Mouse (Mus musculus): Measurements from ENCODE around the gene Nsmce4a. TPM values are rescaled to one million over a fixed set of nuclear protein-coding genes. Genes with fewer than 3 reads are reported as not detected.
"Not testable (repeated sequence)": the region's sequence is repeated elsewhere in the genome, so short reads cannot be mapped to it uniquely, and the experiment has no call there.

Gene Nsmce4a
- polyA plus RNA-seq, 1 experiment from 2014 or later = 124 TPM

DNA sequence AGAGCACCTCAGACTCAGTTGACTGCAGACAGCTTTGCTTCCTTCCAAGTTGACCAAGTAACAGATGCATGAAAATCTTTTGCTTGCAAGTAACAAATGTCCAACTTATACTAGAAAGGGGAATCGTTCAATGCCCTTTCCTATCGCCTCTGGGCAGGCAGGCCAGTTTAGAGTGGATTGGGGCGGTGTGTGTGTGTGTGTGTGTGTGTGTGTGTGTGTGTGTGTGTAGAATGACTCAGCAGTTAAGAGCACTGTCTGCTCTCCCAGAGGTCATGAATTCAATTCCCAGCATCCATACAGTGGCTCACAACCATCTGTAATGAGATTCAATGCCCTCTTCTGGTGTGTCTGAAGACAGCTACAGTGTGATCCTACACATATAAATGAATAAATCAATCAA, 27.2 kb upstream of the Nsmce4a start:
- 68% methylated on average over 3 of the region's 3 CpGs for WGBS
- H3K27me3 ChIP-seq (replicated peaks) = no peaks in the 10 kb centered on the region
- ATAC-seq (ENCODE audit: extremely low read depth, insufficient number of reproducible peaks, low FRiP score, low TSS enrichment) = no peak
- H3K36me3 ChIP-seq = no peaks in the 10 kb centered on the region
- H3K9ac ChIP-seq = no peak overlapping the region
- H3K4me3 ChIP-seq = no peak overlapping the region
- no peak overlapping the region for H3K27ac ChIP-seq (replicated peaks)
- no peak overlapping the region for H3K4me2 ChIP-seq
- peaks cover 6% of the 10 kb centered on the region; the same call in 1 of the 2 replicates for H3K4me1 ChIP-seq
- H3K9me3 ChIP-seq = no peaks in the 10 kb centered on the region

DNA sequence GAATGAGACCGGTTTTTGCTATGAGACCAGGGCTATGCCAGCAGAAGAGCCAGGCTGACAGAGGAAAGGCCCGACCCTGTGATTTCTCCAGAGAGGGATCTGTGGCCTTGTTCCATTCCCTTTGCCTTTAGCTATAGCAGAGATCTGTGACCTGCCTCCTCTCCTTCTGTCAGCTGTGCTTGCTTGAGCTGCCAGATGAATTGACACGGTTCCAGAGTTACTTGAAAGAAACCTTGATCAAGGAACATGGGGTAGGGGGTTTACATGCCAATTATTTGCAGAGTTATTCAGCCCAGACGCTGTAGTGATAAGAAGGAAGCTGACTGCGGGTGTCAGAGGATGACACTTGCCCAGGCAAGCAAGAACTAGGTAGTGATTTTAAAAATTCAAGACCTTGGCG, 24.6 kb upstream of the Nsmce4a start:
- Histone ChIP-seq H3K27me3 (replicated peaks) (no peaks in the 10 kb centered on the region), H3K4me1 (peaks cover 6% of the 10 kb centered on the region; the same call in 1 of the 2 replicates), H3K9me3 (no peaks in the 10 kb centered on the region), H3K36me3 (no peaks in the 10 kb centered on the region), H3K4me3 (no peak overlapping the region), H3K4me2 (no peak overlapping the region), H3K9ac (0 out of 2 replicates have a peak overlapping the region, but pooled peaks have one; percentile 8), H3K27ac (replicated peaks) (no peak overlapping the region)
- 46% methylated on average over 6 of the region's 6 CpGs for WGBS
- ATAC-seq (ENCODE audit: extremely low read depth, insufficient number of reproducible peaks, low FRiP score, low TSS enrichment) = no peak

GRCm38 (mm10) chr7:130596079-130596855, 23.3 kb upstream of the Nsmce4a start:
- H3K4me2 ChIP-seq; ATAC-seq (ENCODE audit: extremely low read depth, insufficient number of reproducible peaks, low FRiP score, low TSS enrichment): not testable (repeated sequence)

GRCm38 (mm10) chr7:130593375-130594239, 20.7 kb upstream of the Nsmce4a start:
- not testable (repeated sequence) for H3K36me3 ChIP-seq; H3K4me2 ChIP-seq; H3K4me3 ChIP-seq; H3K9me3 ChIP-seq; H3K9ac ChIP-seq; H3K27ac ChIP-seq (replicated peaks); H3K27me3 ChIP-seq (replicated peaks)
- WGBS = 75% methylated on average over 9 of the region's 11 CpGs
- H3K4me1 ChIP-seq = peaks cover 15% of the 10 kb centered on the region; the same call in 1 of the 2 replicates
- 0 out of 2 replicates have a peak, but pooled peaks have one; percentile 29 for ATAC-seq (ENCODE audit: extremely low read depth, insufficient number of reproducible peaks, low FRiP score, low TSS enrichment)

More at GRCm38 (mm10) chr7:130596079-130596855, 23.3 kb upstream of the Nsmce4a start:
- 42% methylated on average over 9 of the region's 19 CpGs for WGBS
- not testable (repeated sequence) for H3K4me1 ChIP-seq; H3K4me3 ChIP-seq; H3K27me3 ChIP-seq (replicated peaks); H3K9me3 ChIP-seq; H3K9ac ChIP-seq; H3K36me3 ChIP-seq; H3K27ac ChIP-seq (replicated peaks)

DNA sequence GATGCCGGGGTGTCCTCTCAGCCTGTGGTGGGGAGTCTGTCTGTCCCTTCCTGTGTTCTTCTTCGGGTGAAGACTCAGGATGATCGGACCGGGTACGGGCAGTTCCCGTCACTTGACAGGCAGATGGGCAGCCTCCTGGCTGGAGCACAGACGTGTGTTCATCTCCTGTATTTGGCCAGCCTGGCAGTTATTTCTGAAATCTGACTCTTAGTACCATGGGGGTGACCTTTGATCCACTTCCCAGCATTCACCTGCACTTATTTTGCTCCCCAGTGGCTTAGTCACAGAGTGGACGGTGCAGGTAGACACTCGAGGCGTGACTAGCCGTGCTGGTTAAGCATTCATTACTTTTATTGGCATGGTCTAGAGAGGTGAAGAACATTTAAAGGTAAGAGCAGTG, 20.1 kb upstream of the Nsmce4a start:
- ATAC-seq (ENCODE audit: extremely low read depth, insufficient number of reproducible peaks, low FRiP score, low TSS enrichment) = 0 out of 2 replicates have a peak, but pooled peaks have one; percentile 4

DNA sequence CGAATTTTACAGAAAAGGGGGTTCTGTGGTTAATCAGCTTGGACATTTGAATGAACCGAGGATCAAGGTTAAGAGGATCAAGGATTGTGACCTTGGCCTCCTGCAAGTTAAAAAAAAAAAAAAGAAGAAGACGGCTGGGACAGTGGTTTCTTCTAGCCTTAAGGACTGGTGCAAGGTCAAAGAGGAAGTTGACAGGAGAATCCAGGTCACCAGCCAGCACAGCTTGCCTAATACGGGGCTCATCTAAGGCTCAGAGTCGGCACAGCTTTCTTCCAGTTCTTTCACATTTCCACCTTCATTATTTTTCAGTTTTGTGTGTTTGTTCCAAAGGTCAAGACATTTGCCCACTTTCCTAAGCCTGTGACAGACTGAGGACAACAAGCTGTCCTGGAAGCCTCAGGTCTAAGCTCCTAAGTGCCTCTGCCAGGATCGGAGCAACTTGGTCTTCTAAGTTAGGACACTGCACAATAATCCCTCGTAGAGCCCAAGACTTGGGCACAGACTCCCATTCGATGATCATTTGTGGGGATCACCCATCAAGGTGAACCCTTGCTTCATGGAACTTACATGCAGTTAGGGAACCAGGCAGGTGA, 18.0 kb upstream of the Nsmce4a start:
- Histone ChIP-seq H3K9me3 (no peaks in the 10 kb centered on the region), H3K36me3 (no peaks in the 10 kb centered on the region), H3K4me2 (no peak overlapping the region), H3K27me3 (replicated peaks) (no peaks in the 10 kb centered on the region), H3K4me1 (peaks cover 9% of the 10 kb centered on the region; the same call in 1 of the 2 replicates), H3K27ac (replicated peaks) (peak overlapping the region; percentile 36; the same call in 1 of the 2 replicates), H3K4me3 (no peak overlapping the region), H3K9ac (no peak overlapping the region)
- 68% methylated on average over 8 of the region's 8 CpGs for WGBS
- no peak for ATAC-seq (ENCODE audit: extremely low read depth, insufficient number of reproducible peaks, low FRiP score, low TSS enrichment)

More for the DNA sequence above, 20.1 kb upstream of the Nsmce4a start:
- not testable (repeated sequence) for H3K4me3 ChIP-seq; H3K4me2 ChIP-seq; H3K27me3 ChIP-seq (replicated peaks); H3K9ac ChIP-seq; H3K36me3 ChIP-seq; H3K27ac ChIP-seq (replicated peaks); H3K9me3 ChIP-seq
- H3K4me1 ChIP-seq = peaks cover 15% of the 10 kb centered on the region; the same call in 1 of the 2 replicates
- WGBS = no CpG with 5 or more reads among the region's 11 CpGs

DNA sequence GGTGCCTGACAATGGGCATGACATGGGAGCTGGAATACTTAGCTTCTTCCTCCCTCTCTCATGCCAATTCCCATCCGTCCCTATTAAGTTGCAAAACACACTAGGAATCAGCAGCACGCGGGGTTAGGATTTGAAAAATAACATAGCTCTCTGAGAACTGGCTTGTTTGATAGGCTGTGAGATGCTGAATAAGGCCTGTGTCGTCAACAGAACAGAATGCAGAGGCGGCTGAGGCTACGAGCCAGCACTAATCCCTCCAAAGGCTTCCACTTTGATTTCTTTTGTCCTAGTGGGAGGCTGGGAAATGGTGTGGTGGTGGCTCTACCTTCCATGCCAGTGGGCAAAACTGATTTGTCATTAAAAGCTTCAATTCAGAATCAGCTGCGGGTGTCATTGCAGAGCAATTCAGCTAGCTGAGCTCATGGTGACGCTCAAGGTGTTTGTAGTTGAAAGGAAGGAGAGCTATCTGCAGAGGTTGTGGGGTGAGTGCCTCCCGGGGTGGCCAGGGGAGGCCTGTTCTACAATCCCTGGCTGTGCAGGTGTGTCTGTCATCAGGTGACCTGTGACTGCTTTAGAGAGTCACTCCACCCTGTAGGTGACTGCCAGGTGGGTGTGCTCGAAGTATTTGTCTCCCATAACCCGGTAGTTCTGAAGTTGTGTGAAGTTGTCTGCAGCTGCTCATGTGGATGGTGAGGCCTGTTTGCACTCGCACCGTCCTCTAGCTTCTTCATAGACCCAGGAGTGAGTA, 17.3 kb upstream of the Nsmce4a start:
- no peaks in the 10 kb centered on the region for H3K36me3 ChIP-seq
- no peak overlapping the region for H3K9ac ChIP-seq
- no peaks in the 10 kb centered on the region for H3K9me3 ChIP-seq
- H3K4me2 ChIP-seq = no peak overlapping the region
- H3K4me1 ChIP-seq = peaks cover 9% of the 10 kb centered on the region; the same call in 1 of the 2 replicates
- no peak overlapping the region for H3K4me3 ChIP-seq
- no peak for ATAC-seq (ENCODE audit: extremely low read depth, insufficient number of reproducible peaks, low FRiP score, low TSS enrichment)
- peak overlapping the region; percentile 36; the same call in 1 of the 2 replicates for H3K27ac ChIP-seq (replicated peaks)
- WGBS = 60% methylated on average over 13 of the region's 13 CpGs
- no peaks in the 10 kb centered on the region for H3K27me3 ChIP-seq (replicated peaks)

DNA sequence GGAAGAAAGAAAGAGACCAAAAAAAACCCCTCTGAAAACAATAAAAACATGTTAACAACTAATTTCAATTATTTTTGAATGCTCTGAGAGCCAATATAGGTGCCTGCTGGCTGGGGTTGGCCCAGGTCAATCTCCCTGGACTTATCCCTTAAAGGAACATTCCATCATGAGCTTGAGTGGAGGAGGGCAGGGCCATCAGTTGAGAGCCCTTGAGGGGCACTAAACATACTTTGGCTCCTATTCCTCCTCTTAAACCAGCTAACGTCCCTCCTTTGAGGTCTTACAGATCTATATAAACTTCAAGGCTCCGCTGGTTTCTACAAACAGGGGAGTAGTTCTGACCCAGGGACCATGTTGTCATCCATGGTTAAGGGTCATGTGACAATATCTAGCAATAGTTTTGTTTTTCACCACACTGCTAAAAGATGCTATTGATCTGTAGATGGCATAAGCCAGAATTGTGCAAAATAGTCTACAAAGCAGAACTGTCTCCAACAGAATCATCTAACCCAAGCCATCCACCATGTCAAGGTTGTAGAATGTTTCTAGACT, 13.7 kb upstream of the Nsmce4a start:
- no peak overlapping the region for H3K4me2 ChIP-seq
- H3K36me3 ChIP-seq = no peaks in the 10 kb centered on the region
- WGBS = 67% methylated on average over 2 of the region's 2 CpGs
- H3K9ac ChIP-seq = no peak overlapping the region
- no peak overlapping the region for H3K4me3 ChIP-seq
- H3K27me3 ChIP-seq (replicated peaks) = no peaks in the 10 kb centered on the region
- ATAC-seq (ENCODE audit: extremely low read depth, insufficient number of reproducible peaks, low FRiP score, low TSS enrichment) = no peak
- H3K27ac ChIP-seq (replicated peaks) = no peak overlapping the region
- no peaks in the 10 kb centered on the region for H3K9me3 ChIP-seq
- peaks cover 9% of the 10 kb centered on the region; the same call in 1 of the 2 replicates for H3K4me1 ChIP-seq

DNA sequence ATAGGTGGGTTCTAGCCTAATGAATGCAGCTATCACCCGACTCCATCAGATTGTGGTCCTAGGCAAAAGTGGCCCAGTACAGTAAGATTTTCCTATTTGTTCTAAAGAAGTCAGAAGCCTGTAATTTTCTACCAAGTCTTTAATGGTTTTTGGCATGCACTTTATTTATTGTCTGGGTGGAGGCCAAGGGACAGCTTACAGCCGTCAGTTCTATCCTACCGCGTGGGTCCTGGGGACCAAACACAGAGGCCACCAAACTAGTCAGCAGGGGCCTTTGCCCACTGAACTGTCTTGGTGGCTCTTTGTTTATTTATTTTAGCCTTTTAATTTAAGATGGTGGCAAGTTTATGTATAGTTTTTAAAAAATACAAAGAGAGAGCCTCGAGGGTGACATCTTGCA, 5.7 kb upstream of the Nsmce4a start:
- WGBS = 83% methylated on average over 5 of the region's 5 CpGs
- H3K9ac ChIP-seq = no peak overlapping the region
- no peak for ATAC-seq (ENCODE audit: extremely low read depth, insufficient number of reproducible peaks, low FRiP score, low TSS enrichment)
- 0 out of 2 replicates have a peak, but pooled peaks cover 5% of the 10 kb centered on the region for H3K9me3 ChIP-seq
- no peaks in the 10 kb centered on the region for H3K36me3 ChIP-seq
- H3K27me3 ChIP-seq (replicated peaks) = no peaks in the 10 kb centered on the region
- H3K4me1 ChIP-seq = peaks cover 17% of the 10 kb centered on the region
- H3K27ac ChIP-seq (replicated peaks) = no peak overlapping the region
- no peak overlapping the region for H3K4me3 ChIP-seq
- no peak overlapping the region for H3K4me2 ChIP-seq

DNA sequence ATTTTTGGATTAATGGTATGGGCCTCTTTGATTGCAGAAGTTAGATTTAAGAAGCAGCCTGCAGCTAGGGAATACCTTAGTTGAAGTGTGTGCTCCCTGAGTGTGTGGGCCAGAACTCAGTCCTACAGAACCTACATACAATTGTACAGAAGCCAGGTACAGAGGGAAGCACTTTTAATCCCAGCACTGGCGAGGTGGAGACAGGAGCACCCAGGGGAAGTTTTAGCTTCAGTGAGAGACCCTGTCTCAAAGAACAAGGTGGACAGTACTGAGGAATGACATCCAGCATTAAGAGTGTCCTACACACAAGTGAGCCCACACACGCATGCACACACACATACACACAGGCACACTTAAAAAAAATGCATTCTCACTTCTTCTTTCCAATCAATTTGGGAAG, 5.1 kb upstream of the Nsmce4a start:
- no peak for ATAC-seq (ENCODE audit: extremely low read depth, insufficient number of reproducible peaks, low FRiP score, low TSS enrichment)
- Histone ChIP-seq H3K4me2 (no peak overlapping the region), H3K27ac (replicated peaks) (no peak overlapping the region), H3K4me3 (no peak overlapping the region), H3K36me3 (no peaks in the 10 kb centered on the region), H3K27me3 (replicated peaks) (no peaks in the 10 kb centered on the region), H3K9ac (no peak overlapping the region), H3K4me1 (peaks cover 17% of the 10 kb centered on the region), H3K9me3 (0 out of 2 replicates have a peak, but pooled peaks cover 5% of the 10 kb centered on the region)
- WGBS = 82% methylated on average over 2 of the region's 2 CpGs
